Mouse (Mus musculus): ENCODE data around the gene B130006D01Rik.

- TF ChIP-seq EP300 (IDR thresholded peaks at IDR 0.05; ENCODE audit: insufficient read depth, low read depth, low read length) (no peak), CTCF (IDR thresholded peaks at IDR 0.05) (no peak), POLR2A (IDR thresholded peaks at IDR 0.05; ENCODE audit: insufficient read depth, low read depth, low read length) (no peak)
Observed at GRCm38 (mm10) chr11:95727947-95728346, 4.6 kb downstream of the B130006D01Rik start.
